Mouse (Mus musculus) left cerebral cortex, postnatal 4 days (tissue): ENCODE measurements around the gene Metap1. TPM values are rescaled to one million over a fixed set of nuclear protein-coding genes. Genes with fewer than 3 reads are reported as not detected.

Experiments used
- microRNA-seq: library from miRNA; unstranded; fragments of <30 nt; microRNA quantifications from one replicate; pipeline ENCODE4 v1.2.0, GENCODE M21; 2022
- total RNA-seq, 2 experiments: library from RNA; stranded (reverse); gene quantifications; 2 replicates each; pipeline ENCODE4 v1.2.3; 2021

Gene Metap1
- total RNA-seq, 2 experiments from 2014 or later = 62.7 to 64.6 TPM

Small RNAs within 50 kb of the gene (microRNA-seq; reads per million reads assigned to microRNA genes)
- gene Mir1956 = not detected

Other genes starting within 250 kb of the Metap1 start
- 1 to 10 TPM; 2.0 to 2.3 TPM for gene Adh1, start 228.5 kb downstream of the Metap1 start, total RNA-seq
- not detected for gene Adh6a, start 176.2 kb downstream of the Metap1 start, total RNA-seq
- under 1 TPM in 1 of 2 experiments, not detected in 1; 0.26 TPM for gene Adh6b, start 147.7 kb downstream of the Metap1 start, total RNA-seq
- not detected for gene Adh4, start 74.0 kb downstream of the Metap1 start, total RNA-seq
- 100 to 1,000 TPM; 120 to 122 TPM for gene Adh5, start 46.4 kb downstream of the Metap1 start, total RNA-seq
- gene Eif4e, start 36.7 kb upstream of the Metap1 start, total RNA-seq = 100 to 1,000 TPM; 174 to 192 TPM